Mouse (Mus musculus): ENCODE measurements at regions not wholly inside any gene's neighbourhood (a gene's known extent, or its start where the extent isn't known, plus 50 kb on each side); places are given as distances from the start of the nearest gene placed in this dataset.
"Not testable (repeated sequence)": the region's sequence is repeated elsewhere in the genome, so short reads cannot be mapped to it uniquely, and the experiment has no call there.

DNA sequence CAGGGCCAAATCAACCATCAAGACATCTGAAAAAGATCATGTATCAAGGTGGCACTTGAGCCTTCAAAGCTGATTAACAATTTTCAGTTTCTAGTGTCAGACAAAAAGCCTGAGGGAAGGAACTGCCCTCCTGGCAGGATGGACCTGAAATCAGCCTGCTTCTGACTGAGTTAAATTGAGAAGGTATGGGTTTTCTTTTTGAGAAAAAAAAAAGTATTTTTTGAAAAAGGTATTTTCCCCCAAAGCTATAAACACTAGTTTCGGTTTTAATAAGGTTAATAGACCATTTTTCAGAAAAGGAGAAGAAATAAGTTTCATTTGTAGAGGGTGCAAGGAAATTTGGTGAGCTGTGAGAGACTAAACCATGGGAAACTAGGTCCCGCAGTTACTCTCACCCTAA, 124.6 kb upstream of the Mrpl21 start:
- not testable (repeated sequence) for DNase-seq (ENCODE audit: low spot score in 2 of 2)

DNA sequence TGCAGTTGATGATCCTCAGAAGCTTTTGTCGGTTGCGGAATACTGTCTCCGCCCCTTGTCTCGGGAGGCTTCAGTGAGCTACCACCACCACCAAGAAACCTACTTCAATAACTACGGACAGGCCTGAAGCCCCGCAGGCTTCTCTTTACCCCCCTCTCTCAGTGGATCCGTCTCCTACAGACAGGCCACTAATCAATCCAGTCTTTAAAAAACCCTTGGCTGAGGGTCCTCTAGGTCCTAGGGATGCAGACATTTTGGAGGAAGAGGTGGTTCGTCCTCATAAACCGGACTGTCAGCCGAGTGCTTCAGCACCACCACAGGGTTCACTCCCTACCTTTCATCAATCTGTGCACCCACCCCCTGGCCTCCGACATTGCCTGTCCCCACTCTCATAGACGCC, 123.4 kb upstream of the Mrpl21 start:
- DNase-seq (ENCODE audit: low spot score in 2 of 2): no peak

DNA sequence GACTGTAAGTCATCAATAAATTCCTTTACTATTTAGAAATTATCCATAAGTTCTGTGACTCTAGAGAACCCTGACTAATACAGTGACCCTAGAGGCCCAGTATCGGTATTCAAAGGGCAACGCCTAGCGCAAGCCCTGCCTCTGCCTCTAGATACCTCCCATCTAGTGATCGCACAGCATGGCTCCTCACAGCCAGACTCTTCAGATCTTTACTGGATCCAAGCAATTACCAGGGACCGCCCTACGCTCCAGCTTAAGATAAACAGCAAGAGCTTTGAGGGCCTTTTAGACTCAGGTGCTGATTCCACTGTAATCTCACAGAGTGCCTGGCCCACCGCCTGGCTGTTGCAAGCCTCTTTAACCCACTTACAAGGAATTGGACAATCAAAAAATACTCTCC, 115.0 kb upstream of the Mrpl21 start:
- no peak for DNase-seq (ENCODE audit: low spot score in 2 of 2)

DNA sequence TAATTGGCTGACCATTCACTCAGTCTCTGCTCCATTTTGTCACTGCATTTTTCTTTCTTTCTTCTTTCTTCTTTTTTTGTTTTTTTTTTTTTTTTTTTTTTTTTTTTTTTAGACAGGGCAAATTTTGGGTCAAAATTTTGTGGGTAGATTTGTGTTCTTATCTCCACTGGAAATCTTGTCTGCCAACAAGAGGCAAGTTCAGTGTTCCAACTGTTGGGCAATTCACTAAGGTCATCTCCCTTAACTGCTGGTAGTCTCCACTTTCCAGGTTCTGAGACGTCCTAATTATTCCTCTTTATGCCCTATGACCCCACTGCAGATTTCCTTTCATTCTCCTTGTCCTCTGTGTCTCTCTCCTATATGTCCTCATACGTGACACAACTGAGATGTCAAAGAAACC, 100.1 kb upstream of the Mrpl21 start:
- DNase-seq (ENCODE audit: low spot score in 2 of 2): no peak

DNA sequence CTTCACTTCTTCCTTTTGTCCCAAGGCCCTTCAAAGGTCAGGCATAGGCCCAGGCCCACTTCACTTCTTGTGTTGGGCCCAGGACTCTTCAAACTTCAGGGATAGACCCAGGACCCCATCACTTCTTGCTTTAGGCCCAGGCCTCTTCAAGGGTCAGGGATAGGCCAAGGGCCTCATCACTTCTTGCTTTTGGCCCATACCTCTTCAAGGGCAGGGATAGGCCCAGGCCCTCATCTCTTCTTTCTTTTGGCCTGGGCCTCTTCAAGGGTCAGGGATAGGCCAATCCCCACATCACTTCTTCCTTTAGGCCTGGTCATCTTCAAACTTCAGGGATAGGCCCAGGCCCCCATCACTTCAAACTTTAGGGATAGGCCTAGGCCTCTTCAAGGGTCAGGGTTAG, 90.1 kb upstream of the Mrpl21 start:
- no peak for DNase-seq (ENCODE audit: low spot score in 2 of 2)

DNA sequence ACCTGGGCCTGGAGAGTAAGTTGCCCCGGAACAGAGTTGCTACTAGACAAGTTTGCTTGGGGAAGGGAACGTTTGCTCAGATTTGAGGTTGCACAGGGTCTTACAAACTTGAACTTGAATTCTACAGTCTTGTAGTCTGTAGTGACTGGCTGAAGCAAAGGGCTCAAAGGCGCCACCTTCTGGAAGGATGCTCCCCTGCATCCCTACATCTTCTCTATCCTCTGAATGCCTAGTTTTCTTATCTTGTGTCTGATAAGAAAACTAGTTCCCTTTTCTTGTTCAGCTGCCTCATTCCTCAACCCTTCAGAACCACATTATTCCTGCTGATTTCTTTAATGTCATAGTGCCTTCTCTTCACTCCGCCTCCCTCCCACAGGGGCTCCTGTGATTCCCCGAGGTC, 78.2 kb upstream of the Mrpl21 start:
- not testable (repeated sequence) for DNase-seq (ENCODE audit: low spot score in 2 of 2)

- not testable (repeated sequence) for DNase-seq (ENCODE audit: low spot score in 2 of 2)
Observed at GRCm38 (mm10) chr19:3205406-3205805, 77.3 kb upstream of the Mrpl21 start.

- DNase-seq (ENCODE audit: low spot score in 2 of 2): peak in 1 of 2 experiments; percentile 22
Observed at GRCm38 (mm10) chr19:3208283-3208682, 74.4 kb upstream of the Mrpl21 start.
